Mouse (Mus musculus) limb, embryonic 14.5 days (tissue): ENCODE measurements at regions not wholly inside any gene's neighbourhood (a gene's known extent, or its start where the extent isn't known, plus 50 kb on each side); places are given as distances from the start of the nearest gene placed in this dataset.

ENCODE experiments used
- ATAC-seq: fragments of 200-750 bp; cut with Nextera tagmentation; 2 replicates; pipeline ENCODE4 v1.8.0; 2017; ENCODE audit warnings: low read depth, moderate number of reproducible peaks, moderate TSS enrichment; ENCODE audit not compliant: low FRiP score
- DNase-seq: peaks from one replicate; pipeline ENCODE4 v3.0.0-alpha.2; 2015; ENCODE audit warnings: low spot score
- H3K27ac ChIP-seq: fragments of 300-500 bp; sonication (generic); replicated peaks from 2 replicates; pipeline ENCODE4 v1.5.1; 2014; ENCODE audit warnings: low read depth, mild to moderate bottlenecking, low read length, moderate library complexity, mixed read lengths
- H3K27me3 ChIP-seq: fragments of 300-500 bp; sonication (generic); 2 replicates; pipeline ENCODE4 v1.6.1; 2014; ENCODE audit warnings: low read length, mixed read lengths; ENCODE audit not compliant: control insufficient read depth, insufficient read depth
- H3K36me3 ChIP-seq: fragments of 300-500 bp; sonication (generic); 2 replicates; pipeline ENCODE4 v1.6.1; 2014; ENCODE audit warnings: mild to moderate bottlenecking, low read length, moderate library complexity, mixed read lengths; ENCODE audit not compliant: control insufficient read depth, insufficient read depth
- H3K4me1 ChIP-seq: fragments of 300-500 bp; sonication (generic); 2 replicates; pipeline ENCODE4 v1.6.1; 2014; ENCODE audit warnings: antibody characterized with exemption, low read length, mixed read lengths; ENCODE audit not compliant: control insufficient read depth, insufficient read depth
- H3K4me2 ChIP-seq: fragments of 300-500 bp; sonication (generic); replicated peaks from 2 replicates; pipeline ENCODE4 v1.6.1; 2014; ENCODE audit warnings: low read depth, mild to moderate bottlenecking, low read length, moderate library complexity; ENCODE audit not compliant: severe bottlenecking
- H3K4me3 ChIP-seq: fragments of 300-500 bp; sonication (generic); replicated peaks from 2 replicates; pipeline ENCODE4 v1.5.1; 2014; ENCODE audit warnings: low read length
- H3K9ac ChIP-seq: fragments of 300-500 bp; sonication (generic); 2 replicates; pipeline ENCODE4 v1.6.1; 2014; ENCODE audit warnings: mild to moderate bottlenecking, low read depth, low read length, moderate library complexity; ENCODE audit not compliant: severe bottlenecking
- H3K9me3 ChIP-seq: fragments of 300-500 bp; sonication (generic); 2 replicates; pipeline ENCODE4 v1.6.1; 2016; ENCODE audit warnings: low read length; ENCODE audit not compliant: control insufficient read depth
- POLR2A ChIP-seq: fragments of 200-500 bp; IDR thresholded peaks from 2 replicates; pipeline ENCODE4 v1.8.0; 2012; ENCODE audit warnings: inconsistent platforms, mild to moderate bottlenecking, moderate library complexity, borderline replicate concordance; ENCODE audit not compliant: insufficient read depth, insufficient read length; ENCODE audit errors: extremely low read depth
- WGBS: fragments of 180-500 bp; shearing (Covaris S2); extraction: QIAGEN DNeasy Blood & Tissue Kit; methylation state at CpG from one replicate; pipeline ENCODE4 v1.1.7; 2014; 5-methylcytosine and 5-hydroxymethylcytosine counted together

GRCm38 (mm10) chr3:41168181-41168967 is 85.5 kb upstream of the Pgrmc2 start:
- Histone ChIP-seq H3K4me2 (no peak overlapping the region), H3K4me1 (no peaks in the 10 kb centered on the region; the same call in 1 of the 2 replicates), H3K36me3 (no peaks in the 10 kb centered on the region), H3K4me3 (no peak overlapping the region), H3K9ac (no peak overlapping the region), H3K27me3 (no peaks in the 10 kb centered on the region), H3K27ac (no peak overlapping the region), H3K9me3 (no peaks in the 10 kb centered on the region)
- WGBS = 84% methylated on average over 11 of the region's 11 CpGs
- TF ChIP-seq POLR2A = no peak
- no peak for DNase-seq
- ATAC-seq = no peak

- ATAC-seq (no peak), DNase-seq (no peak)
- TF ChIP-seq POLR2A = no peak
- H3K9ac ChIP-seq = no peak overlapping the region
- H3K9me3 ChIP-seq = no peaks in the 10 kb centered on the region
- no peak overlapping the region for H3K4me3 ChIP-seq
- H3K4me2 ChIP-seq = no peak overlapping the region
- 76% methylated on average over 3 of the region's 3 CpGs for WGBS
- H3K27me3 ChIP-seq = no peaks in the 10 kb centered on the region
- H3K4me1 ChIP-seq = no peaks in the 10 kb centered on the region
- H3K27ac ChIP-seq = no peak overlapping the region
- no peaks in the 10 kb centered on the region for H3K36me3 ChIP-seq
Measured at GRCm38 (mm10) chr3:41167476-41167875, 84.6 kb upstream of the Pgrmc2 start.

GRCm38 (mm10) chr3:41164736-41165135 is 81.9 kb upstream of the Pgrmc2 start:
- DNase-seq = no peak
- Histone ChIP-seq H3K4me1 (no peaks in the 10 kb centered on the region), H3K4me2 (no peak overlapping the region), H3K36me3 (no peaks in the 10 kb centered on the region), H3K9me3 (no peaks in the 10 kb centered on the region), H3K4me3 (no peak overlapping the region), H3K27ac (no peak overlapping the region), H3K9ac (no peak overlapping the region), H3K27me3 (no peaks in the 10 kb centered on the region)
- 93% methylated on average over 7 of the region's 7 CpGs for WGBS
- no peak for ATAC-seq
- no peak for TF ChIP-seq POLR2A

GRCm38 (mm10) chr3:41163767-41164166 is 80.9 kb upstream of the Pgrmc2 start:
- TF ChIP-seq POLR2A = no peak
- 86% methylated on average over 3 of the region's 3 CpGs for WGBS
- no peak overlapping the region for H3K27ac ChIP-seq
- no peak overlapping the region for H3K9ac ChIP-seq
- H3K4me3 ChIP-seq = no peak overlapping the region
- ATAC-seq (no peak), DNase-seq (no peak)
- H3K36me3 ChIP-seq = no peaks in the 10 kb centered on the region
- H3K4me1 ChIP-seq = no peaks in the 10 kb centered on the region
- H3K27me3 ChIP-seq = no peaks in the 10 kb centered on the region
- no peaks in the 10 kb centered on the region for H3K9me3 ChIP-seq
- H3K4me2 ChIP-seq = no peak overlapping the region

GRCm38 (mm10) chr3:41162514-41162913 is 79.7 kb upstream of the Pgrmc2 start:
- Histone ChIP-seq H3K4me1 (no peaks in the 10 kb centered on the region), H3K4me2 (no peak overlapping the region), H3K4me3 (no peak overlapping the region), H3K36me3 (no peaks in the 10 kb centered on the region), H3K9ac (no peak overlapping the region), H3K9me3 (no peaks in the 10 kb centered on the region), H3K27ac (no peak overlapping the region), H3K27me3 (no peaks in the 10 kb centered on the region)
- 86% methylated on average over 1 of the region's 1 CpGs for WGBS
- no peak for TF ChIP-seq POLR2A
- ATAC-seq (no peak), DNase-seq (no peak)
